Mouse (Mus musculus): ENCODE results near the gene Khdc4.

DNA sequence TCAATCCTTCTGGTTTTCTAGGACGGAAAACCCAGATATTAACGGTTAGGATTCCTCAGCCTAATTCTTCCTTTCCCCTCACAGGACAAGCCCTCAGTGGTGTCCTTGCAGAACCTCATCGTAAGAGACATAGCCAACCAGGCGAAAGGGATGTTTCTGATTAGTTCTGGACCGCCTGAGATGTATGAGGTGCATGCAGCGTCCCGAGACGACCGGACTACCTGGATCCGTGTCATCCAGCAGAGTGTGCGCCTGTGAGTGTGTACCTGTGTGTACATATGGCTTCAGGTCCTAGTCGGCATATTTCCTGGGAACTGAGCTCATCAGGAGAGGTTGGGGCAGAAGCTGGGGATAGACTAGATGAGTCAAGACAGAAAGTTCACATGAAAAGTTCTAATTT lies 46.4 kb upstream of the Khdc4 start:
- no peak for TF ChIP-seq CTCF (conservative IDR thresholded peaks at IDR 0.05; ENCODE audit: low read length)
- TF ChIP-seq POU5F1 (IDR thresholded peaks at IDR 0.05; ENCODE audit: borderline replicate concordance, low read length), result no peak
- no peak for TF ChIP-seq NANOG (IDR thresholded peaks at IDR 0.05; ENCODE audit: borderline replicate concordance, low read length)
